Mouse (Mus musculus): ENCODE data around the gene Tmem127.
"Not testable (repeated sequence)": the region's sequence is repeated elsewhere in the genome, so short reads cannot be mapped to it uniquely, and the experiment has no call there.

Gene Tmem127

GRCm38 (mm10) chr2:127262480-127262879 is 14.8 kb downstream of the Tmem127 start:
- no peak for ATAC-seq (ENCODE audit: insufficient number of reproducible peaks, low FRiP score, low TSS enrichment)

GRCm38 (mm10) chr2:127267854-127268253 is 20.1 kb downstream of the Tmem127 start:
- no peak for ATAC-seq (ENCODE audit: insufficient number of reproducible peaks, low FRiP score, low TSS enrichment)

GRCm38 (mm10) chr2:127269491-127270299 is 22.0 kb downstream of the Tmem127 start, which contains the start of gene Stard7:
Stard7 (plus strand) TSS chr2:127270218.
- peak; percentile 98 for ATAC-seq (ENCODE audit: insufficient number of reproducible peaks, low FRiP score, low TSS enrichment)

- ATAC-seq (ENCODE audit: insufficient number of reproducible peaks, low FRiP score, low TSS enrichment): peak; percentile 89
These were observed 22.8 kb downstream of the Tmem127 start for GRCm38 (mm10) chr2:127270300-127271041.

GRCm38 (mm10) chr2:127271042-127271515 is 23.4 kb downstream of the Tmem127 start:
- ATAC-seq (ENCODE audit: insufficient number of reproducible peaks, low FRiP score, low TSS enrichment): no peak

DNA sequence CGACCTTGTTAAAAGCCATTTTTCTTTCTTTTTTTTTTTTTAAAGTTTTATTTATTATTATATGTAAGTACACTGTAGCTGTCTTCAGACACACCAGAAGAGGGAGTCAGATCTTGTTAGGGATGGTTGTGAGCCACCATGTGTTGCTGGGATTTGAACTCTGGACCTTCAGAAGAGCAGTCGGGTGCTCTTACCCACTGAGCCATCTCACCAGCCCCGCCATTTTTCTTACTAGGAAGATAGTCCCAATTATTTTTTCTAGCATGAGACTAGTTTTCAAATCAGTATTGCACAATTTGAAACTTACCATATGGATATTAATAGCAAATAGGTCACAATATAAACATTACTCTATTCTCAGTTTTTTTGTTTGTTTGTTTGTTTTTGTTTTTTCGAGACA is 24.3 kb downstream of the Tmem127 start:
- ATAC-seq (ENCODE audit: insufficient number of reproducible peaks, low FRiP score, low TSS enrichment): not testable (repeated sequence)

GRCm38 (mm10) chr2:127272806-127273205 is 25.1 kb downstream of the Tmem127 start:
- ATAC-seq (ENCODE audit: insufficient number of reproducible peaks, low FRiP score, low TSS enrichment): no peak

DNA sequence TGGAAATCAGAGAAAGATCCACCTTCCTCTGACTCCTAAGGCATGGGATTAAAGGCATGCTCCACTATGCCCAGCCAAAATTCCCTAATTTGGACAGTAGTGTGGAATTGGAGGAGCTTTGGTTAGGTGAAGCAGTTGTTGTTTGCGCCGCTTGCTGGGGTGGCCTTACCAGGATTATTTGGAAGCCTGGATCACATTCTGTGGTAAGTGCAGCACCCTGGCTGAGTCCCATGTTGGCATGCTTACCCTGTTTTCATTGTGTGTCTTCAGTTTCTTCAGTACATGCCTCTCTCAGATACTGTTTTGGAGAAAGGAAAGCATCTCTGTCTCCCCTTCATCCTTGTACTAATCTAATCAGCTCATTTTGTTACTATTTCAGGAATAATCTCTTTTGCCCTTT is 26.9 kb downstream of the Tmem127 start:
- ATAC-seq (ENCODE audit: insufficient number of reproducible peaks, low FRiP score, low TSS enrichment): no peak

DNA sequence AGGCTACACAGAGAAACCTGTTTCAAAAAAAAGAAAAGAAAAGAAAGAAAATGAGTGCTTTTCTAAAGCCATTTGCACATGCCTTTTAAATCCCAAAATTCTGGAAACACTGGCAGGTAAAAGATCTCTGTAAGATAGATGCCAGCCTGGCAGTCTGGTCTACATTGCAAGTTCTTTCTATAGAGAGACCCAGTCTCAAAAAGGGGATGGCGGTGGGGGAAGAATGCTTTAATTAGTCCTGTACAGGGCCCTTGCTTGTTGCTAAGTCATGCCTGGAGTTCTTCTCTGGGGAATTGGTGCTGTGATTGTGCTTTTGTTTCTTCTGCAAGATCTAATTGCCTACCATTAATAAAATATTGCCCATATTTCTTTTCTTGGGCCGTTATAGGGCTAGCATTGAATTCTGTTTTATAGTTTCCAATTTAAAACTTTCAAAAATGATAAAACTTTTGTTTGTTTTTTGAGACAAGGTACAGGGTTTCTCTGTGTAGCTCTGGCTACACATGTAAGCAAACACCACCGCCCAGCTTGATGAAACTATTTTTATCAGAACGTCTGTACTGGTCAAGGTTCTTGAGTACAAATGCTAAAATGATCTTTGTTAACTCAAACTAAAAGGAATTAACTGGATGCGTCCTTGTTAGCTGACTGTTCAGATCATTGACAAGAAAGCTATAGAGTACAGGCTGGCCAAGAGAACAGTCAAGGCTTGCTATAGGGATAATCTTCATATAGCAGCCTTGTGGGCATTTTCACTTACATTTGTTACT is 28.0 kb downstream of the Tmem127 start:
- no peak for ATAC-seq (ENCODE audit: insufficient number of reproducible peaks, low FRiP score, low TSS enrichment)

GRCm38 (mm10) chr2:127278162-127278561 is 30.5 kb downstream of the Tmem127 start:
- ATAC-seq (ENCODE audit: insufficient number of reproducible peaks, low FRiP score, low TSS enrichment): no peak

DNA sequence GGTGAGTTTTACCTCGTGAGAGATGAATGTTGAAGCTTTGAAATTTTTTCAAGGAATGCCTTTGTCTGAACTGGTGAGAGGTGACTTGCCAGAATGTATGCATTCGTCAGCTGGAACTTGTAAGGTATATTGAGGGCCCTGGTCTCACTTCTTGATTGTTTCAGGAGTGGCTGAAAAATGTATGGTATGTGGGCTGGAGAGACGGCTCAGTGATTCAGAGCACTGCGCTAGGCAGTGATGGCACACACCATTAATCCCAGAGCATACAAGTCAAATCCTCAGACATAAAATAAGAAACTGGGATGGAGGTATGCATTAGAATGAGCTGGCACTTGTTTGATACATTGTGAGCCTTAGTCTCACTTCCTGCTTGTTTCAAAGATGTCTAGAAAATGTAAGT is 44.5 kb downstream of the Tmem127 start:
- no peak for ATAC-seq (ENCODE audit: insufficient number of reproducible peaks, low FRiP score, low TSS enrichment)

DNA sequence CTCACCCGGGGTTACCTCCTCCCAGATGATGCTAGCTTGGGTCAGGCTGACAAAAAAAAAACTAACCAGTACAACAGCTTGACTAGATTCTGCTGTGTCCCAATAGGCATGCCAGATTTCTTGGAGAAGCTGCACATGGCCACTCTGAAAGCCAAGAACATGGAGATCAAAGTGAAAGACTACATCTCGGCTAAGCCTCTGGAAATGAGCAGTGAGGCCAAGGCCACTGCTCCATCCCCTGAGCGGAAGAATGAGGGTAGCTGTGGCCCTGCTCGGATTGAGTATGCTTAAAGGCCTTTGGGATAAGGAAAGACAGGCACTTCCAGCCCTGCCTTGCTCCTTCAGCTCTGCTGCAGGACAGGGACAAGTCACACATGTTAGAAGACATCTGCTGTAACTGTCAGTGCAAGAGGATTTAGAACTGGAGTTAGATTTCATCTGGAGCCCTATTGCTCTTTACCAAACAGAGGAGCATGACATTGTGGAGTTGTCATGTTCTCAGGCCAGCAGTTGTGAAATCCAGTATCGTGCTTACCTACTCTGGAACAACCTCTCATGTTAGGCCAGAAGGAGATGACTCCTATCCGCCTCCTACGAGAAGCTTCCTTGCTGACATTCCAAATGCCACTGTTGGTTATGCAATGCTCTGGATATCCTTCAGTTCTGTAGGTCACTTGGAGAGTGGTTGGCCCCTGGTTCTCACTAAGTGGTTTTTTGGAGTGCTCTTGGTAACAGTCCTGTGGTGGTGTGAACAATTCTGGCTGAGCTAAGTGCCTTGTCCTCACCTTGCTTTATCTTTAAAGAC is 49.5 kb downstream of the Tmem127 start:
- no peak for ATAC-seq (ENCODE audit: insufficient number of reproducible peaks, low FRiP score, low TSS enrichment)

GRCm38 (mm10) chr2:127298056-127298455 is 50.3 kb downstream of the Tmem127 start:
- ATAC-seq (ENCODE audit: insufficient number of reproducible peaks, low FRiP score, low TSS enrichment): no peak

DNA sequence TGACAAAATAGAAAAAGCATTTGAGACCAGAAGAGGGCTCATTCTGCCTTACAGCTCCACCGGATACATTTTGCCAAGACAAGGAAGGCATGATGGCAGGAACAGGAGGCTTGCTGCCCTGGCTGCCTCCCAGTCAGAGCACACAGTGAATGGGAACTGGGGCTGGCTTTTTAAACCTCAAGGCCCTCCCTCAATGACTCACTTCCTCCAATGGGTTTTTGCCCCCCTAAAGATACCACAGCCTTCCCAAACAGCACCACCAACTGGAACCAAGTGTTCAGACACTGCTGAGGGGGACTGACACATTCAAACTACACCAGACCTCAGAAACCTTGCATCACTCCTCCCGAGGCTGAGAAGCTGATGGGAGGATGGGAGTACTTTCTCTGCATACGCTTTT is 53.0 kb downstream of the Tmem127 start:
- no peak for ATAC-seq (ENCODE audit: insufficient number of reproducible peaks, low FRiP score, low TSS enrichment)

DNA sequence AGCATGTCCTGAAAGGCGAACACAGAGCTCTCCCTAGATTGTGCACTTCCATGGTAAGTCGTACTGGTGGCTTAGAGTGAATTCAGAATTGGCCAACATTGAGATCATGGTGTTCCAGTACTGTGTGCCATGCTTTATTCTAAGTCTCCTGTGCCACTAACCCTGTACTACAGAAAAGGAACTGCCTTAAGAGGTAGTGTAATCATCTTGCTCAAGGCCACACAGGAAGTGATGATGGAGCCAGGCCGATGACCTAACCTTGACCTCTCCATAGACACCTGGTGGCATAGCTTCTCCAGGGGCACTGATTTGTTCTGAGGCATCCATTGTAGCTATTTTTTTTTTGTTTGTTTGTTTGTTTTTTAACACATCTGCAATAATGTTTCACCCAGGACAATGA is 54.2 kb downstream of the Tmem127 start:
- no peak for ATAC-seq (ENCODE audit: insufficient number of reproducible peaks, low FRiP score, low TSS enrichment)

DNA sequence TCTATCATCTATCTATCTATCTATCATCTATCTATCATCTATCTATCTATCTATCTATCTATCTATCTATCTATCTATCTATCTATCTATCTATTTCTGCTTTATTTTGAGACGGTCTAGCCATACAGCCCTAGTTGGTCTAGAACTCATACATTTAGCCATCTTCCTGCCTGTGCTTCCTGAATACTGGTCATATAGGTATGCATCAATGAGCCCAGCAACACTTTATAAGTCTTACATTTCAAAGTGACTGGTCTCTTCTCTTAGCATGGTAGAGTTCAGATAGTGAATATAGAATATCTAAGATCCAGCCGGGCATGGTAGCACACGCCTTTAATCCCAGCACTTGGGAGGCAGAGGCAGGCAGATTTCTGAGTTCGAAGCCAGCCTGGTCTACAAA is 56.5 kb downstream of the Tmem127 start:
- ATAC-seq (ENCODE audit: insufficient number of reproducible peaks, low FRiP score, low TSS enrichment): not testable (repeated sequence)

DNA sequence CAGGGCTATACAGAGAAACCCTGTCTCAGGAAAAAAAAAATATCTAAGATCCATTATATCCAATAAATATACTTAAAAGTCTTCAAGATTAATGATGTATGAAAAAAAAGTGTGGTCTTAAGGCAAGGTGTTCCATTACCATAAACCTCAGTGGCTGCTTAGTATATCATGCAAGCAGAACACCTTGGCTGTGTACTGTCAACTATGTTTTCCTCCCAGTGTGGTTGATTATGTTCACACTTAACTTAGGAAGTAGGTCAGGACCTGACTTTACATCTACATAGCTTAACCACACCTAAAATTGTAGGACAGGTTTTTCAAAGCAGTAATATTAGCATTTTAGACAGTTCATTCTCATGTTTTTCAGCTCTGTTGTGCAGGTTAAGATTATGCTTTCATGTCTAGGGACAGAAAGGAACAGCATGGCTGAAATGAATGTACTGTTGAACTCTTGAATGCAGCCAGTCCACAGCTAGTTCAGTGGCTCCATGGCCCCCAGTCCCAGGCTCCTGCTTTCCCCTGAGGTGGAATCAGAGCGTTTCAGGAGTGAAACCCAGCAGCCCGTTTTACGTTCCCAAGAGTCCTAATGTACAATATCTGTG is 57.0 kb downstream of the Tmem127 start:
- ATAC-seq (ENCODE audit: insufficient number of reproducible peaks, low FRiP score, low TSS enrichment): no peak

DNA sequence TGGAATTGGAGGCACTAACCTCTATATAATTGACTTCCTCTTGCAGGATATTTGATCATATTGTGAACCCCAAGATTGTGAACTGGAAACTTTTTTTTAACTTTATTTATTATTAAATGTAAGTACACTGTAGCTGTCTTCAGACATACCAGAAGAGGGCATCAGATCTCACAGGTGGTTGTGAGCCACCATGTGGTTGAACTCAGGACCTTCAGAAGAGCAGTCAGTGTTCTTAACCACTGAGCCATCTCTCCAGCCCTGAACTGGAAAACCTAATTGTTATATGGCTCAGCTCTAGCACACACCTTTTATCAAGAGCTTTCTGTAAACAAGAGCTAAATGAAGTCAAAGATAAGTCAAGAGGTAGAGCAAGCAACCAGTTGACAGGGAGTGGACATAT is 58.4 kb downstream of the Tmem127 start:
- no peak for ATAC-seq (ENCODE audit: insufficient number of reproducible peaks, low FRiP score, low TSS enrichment)

DNA sequence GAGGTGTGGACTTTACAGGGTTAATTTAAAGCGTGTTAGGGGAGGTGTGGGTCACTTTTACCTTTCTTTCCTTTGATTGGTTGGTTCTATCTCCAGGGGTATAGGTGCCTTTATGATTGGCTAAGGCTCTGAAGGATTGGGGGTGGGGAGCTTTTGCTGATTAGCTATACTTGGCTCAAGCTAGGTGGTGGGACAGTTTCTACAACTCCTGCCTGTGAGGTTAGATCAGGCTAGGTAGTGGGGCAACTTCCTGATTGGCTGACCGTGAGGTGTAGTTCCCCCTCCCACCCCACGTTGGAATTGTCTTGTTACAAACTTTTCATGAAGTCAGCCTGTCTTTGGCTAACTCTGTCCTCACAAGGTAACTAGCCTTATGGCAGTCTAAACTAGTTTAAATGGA is 59.5 kb downstream of the Tmem127 start:
- no peak for ATAC-seq (ENCODE audit: insufficient number of reproducible peaks, low FRiP score, low TSS enrichment)

DNA sequence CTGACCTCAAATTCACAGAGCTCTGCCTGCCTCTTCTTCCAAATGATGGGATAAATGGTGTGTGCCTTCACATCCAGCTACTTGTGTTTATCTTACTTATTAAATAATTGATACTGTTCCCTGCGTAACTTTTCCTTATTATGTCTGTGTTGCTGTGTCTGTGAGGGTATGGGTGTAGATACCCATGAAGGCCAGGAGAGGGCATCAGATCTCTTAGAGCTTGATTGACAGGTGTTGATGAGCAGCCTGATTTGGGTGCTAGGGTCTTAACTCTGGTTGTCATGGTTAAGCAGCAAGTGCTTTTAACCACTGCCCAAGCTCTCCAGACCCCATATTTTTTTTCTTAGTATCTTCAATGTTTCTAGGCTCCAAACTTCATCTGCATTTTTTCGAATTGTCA is 61.0 kb downstream of the Tmem127 start:
- ATAC-seq (ENCODE audit: insufficient number of reproducible peaks, low FRiP score, low TSS enrichment): no peak
